Mouse (Mus musculus): ENCODE data around the gene Miga2. TPM values are rescaled to one million over a fixed set of nuclear protein-coding genes. Genes with fewer than 3 reads are reported as not detected.
A peak's percentile ranks its signal among the peaks of the same experiment; 100 is the strongest.

Gene Miga2
- polyA plus RNA-seq, 1 experiment from 2014 or later, result 28.9 TPM

- Histone ChIP-seq H3K4me1 (ENCODE audit: control insufficient read depth, insufficient read depth, low read length) (0 out of 2 replicates have a peak, but pooled peaks cover 9% of the 10 kb centered on the region), H3K27ac (ENCODE audit: low read depth, low read length) (peak overlapping the region; percentile 71), H3K4me3 (ENCODE audit: low read depth, low read length) (no peak overlapping the region), H3K4me2 (ENCODE audit: low read depth, low read length) (no peak overlapping the region), H3K9me3 (ENCODE audit: control insufficient read depth, low read length) (no peaks in the 10 kb centered on the region), H3K27me3 (ENCODE audit: control insufficient read depth, insufficient read depth, low read length) (no peaks in the 10 kb centered on the region), H3K36me3 (ENCODE audit: control insufficient read depth, insufficient read depth, low read length) (peaks cover 43% of the 10 kb centered on the region), H3K9ac (replicated peaks; ENCODE audit: low read depth, low read length) (peak overlapping the region; percentile 32; the same call in 1 of the 2 replicates)
- ATAC-seq (ENCODE audit: low read depth), result 0 out of 2 replicates have a peak, but pooled peaks have one; percentile 47
- WGBS, result 21% methylated on average over 20 of the region's 20 CpGs
Measured at GRCm38 (mm10) chr2:30399191-30400171, 35.4 kb downstream of the Miga2 start.

- Histone ChIP-seq H3K4me1 (ENCODE audit: control insufficient read depth, insufficient read depth, low read length) (0 out of 2 replicates have a peak, but pooled peaks cover 9% of the 10 kb centered on the region), H3K4me2 (ENCODE audit: low read depth, low read length) (no peak overlapping the region), H3K27ac (ENCODE audit: low read depth, low read length) (no peak overlapping the region), H3K9me3 (ENCODE audit: control insufficient read depth, low read length) (no peaks in the 10 kb centered on the region), H3K4me3 (ENCODE audit: low read depth, low read length) (no peak overlapping the region), H3K9ac (replicated peaks; ENCODE audit: low read depth, low read length) (no peak overlapping the region), H3K36me3 (ENCODE audit: control insufficient read depth, insufficient read depth, low read length) (peaks cover 52% of the 10 kb centered on the region), H3K27me3 (ENCODE audit: control insufficient read depth, insufficient read depth, low read length) (no peaks in the 10 kb centered on the region)
- 90% methylated on average over 1 of the region's 1 CpGs for WGBS
- ATAC-seq (ENCODE audit: low read depth), result no peak
Measured at GRCm38 (mm10) chr2:30401581-30401980, 37.5 kb downstream of the Miga2 start.

DNA sequence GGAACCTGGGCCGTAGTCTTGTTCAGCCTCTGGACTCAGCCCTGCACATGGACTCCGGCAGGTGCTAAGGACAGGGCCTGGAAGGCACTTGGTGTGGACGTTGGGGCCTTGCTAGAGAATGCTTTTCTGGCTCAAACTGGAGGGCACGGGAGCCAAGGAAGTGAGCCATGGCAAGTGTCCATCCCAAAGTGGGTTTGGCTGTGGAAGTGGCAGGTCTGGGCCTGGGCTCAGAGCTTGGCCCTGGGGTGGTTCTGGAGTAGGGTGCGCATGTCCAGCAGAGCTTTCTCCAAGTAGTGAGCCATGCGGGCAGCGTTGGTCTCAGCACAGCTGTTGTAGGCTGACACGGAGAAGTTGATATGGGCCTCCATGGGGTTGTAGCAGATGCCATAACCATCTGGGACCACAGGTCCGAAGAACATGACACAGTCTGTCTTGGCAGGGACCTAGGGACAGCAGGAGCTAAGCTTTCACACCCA is 38.4 kb downstream of the Miga2 start:
- Histone ChIP-seq H3K27me3 (ENCODE audit: control insufficient read depth, insufficient read depth, low read length) (no peaks in the 10 kb centered on the region), H3K9ac (replicated peaks; ENCODE audit: low read depth, low read length) (no peak overlapping the region), H3K4me1 (ENCODE audit: control insufficient read depth, insufficient read depth, low read length) (0 out of 2 replicates have a peak, but pooled peaks cover 9% of the 10 kb centered on the region), H3K9me3 (ENCODE audit: control insufficient read depth, low read length) (no peaks in the 10 kb centered on the region), H3K27ac (ENCODE audit: low read depth, low read length) (no peak overlapping the region), H3K4me3 (ENCODE audit: low read depth, low read length) (no peak overlapping the region), H3K4me2 (ENCODE audit: low read depth, low read length) (no peak overlapping the region), H3K36me3 (ENCODE audit: control insufficient read depth, insufficient read depth, low read length) (peaks cover 54% of the 10 kb centered on the region)
- ATAC-seq (ENCODE audit: low read depth), result no peak
- WGBS, result 84% methylated on average over 9 of the region's 9 CpGs

DNA sequence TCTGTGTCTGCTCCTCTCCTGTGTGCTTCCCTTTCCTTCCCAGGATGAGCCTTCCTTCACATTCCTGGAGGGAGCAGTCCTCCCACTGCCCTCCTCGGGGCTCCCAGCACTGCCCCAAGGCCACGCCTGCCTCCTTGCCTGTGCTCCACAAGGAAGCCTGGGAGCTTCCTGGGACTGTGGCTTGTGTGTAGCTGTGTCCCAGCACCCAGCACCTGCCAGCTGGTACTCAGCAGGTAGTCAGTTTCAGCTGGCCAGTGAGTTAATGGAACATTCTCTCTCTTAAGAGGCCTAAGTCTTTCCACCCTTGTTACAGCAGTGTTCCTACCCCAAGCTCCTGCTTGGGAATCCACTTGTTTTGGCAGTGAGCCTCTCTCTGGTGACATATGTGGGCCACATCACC is 38.8 kb downstream of the Miga2 start:
- Histone ChIP-seq H3K36me3 (ENCODE audit: control insufficient read depth, insufficient read depth, low read length) (peaks cover 58% of the 10 kb centered on the region), H3K9me3 (ENCODE audit: control insufficient read depth, low read length) (no peaks in the 10 kb centered on the region), H3K27me3 (ENCODE audit: control insufficient read depth, insufficient read depth, low read length) (no peaks in the 10 kb centered on the region), H3K4me1 (ENCODE audit: control insufficient read depth, insufficient read depth, low read length) (0 out of 2 replicates have a peak, but pooled peaks cover 9% of the 10 kb centered on the region), H3K9ac (replicated peaks; ENCODE audit: low read depth, low read length) (no peak overlapping the region), H3K4me3 (ENCODE audit: low read depth, low read length) (no peak overlapping the region), H3K27ac (ENCODE audit: low read depth, low read length) (no peak overlapping the region), H3K4me2 (ENCODE audit: low read depth, low read length) (no peak overlapping the region)
- 74% methylated on average over 2 of the region's 2 CpGs for WGBS
- ATAC-seq (ENCODE audit: low read depth), result no peak

DNA sequence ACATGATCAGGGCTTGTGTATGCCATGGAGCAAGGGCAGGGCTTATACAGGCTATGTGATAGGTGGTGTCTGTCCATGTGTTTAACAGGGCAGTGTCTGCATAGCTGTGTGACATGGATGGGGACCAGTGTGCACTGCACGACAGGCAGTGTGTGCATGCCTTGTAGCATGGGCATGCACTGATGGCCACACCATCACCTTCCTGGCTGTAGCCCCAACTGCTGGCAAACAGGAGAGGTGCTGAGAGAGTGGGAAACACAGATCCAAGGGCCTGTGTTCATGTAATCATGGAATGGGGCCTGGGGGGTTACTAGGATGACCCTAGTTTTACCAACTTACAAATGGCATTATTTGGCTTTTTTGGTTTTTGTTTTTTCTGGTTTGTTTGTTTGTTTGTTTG is 39.8 kb downstream of the Miga2 start:
- 0 out of 2 replicates have a peak, but pooled peaks cover 9% of the 10 kb centered on the region for H3K4me1 ChIP-seq (ENCODE audit: control insufficient read depth, insufficient read depth, low read length)
- no peak overlapping the region for H3K4me3 ChIP-seq (ENCODE audit: low read depth, low read length)
- H3K36me3 ChIP-seq (ENCODE audit: control insufficient read depth, insufficient read depth, low read length), result peaks cover 61% of the 10 kb centered on the region
- H3K27me3 ChIP-seq (ENCODE audit: control insufficient read depth, insufficient read depth, low read length), result no peaks in the 10 kb centered on the region
- ATAC-seq (ENCODE audit: low read depth), result no peak
- H3K27ac ChIP-seq (ENCODE audit: low read depth, low read length), result no peak overlapping the region
- H3K4me2 ChIP-seq (ENCODE audit: low read depth, low read length), result no peak overlapping the region
- no peak overlapping the region for H3K9ac ChIP-seq (replicated peaks; ENCODE audit: low read depth, low read length)
- no peaks in the 10 kb centered on the region for H3K9me3 ChIP-seq (ENCODE audit: control insufficient read depth, low read length)
- WGBS, result 76% methylated on average over 1 of the region's 1 CpGs

DNA sequence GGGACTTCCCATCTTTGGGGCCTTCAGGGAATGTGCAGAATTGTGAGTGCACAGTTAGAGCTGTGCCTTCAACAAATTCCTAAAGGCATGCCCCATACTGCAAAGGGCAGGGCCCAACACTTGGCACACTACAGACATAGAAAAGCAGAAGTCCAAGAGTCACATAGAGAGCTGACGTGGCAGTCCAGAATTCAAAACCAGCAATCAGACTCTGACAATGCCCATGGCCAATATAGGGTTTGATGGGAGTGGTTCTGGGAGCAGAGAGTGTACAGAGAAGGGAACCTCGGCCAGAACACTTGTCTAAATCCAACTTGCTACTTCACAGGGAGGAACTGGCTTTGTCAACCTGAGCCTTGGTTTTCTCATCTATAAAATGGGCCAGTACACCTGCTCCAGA is 43.2 kb downstream of the Miga2 start:
- Histone ChIP-seq H3K36me3 (ENCODE audit: control insufficient read depth, insufficient read depth, low read length) (peaks cover 57% of the 10 kb centered on the region), H3K4me2 (ENCODE audit: low read depth, low read length) (no peak overlapping the region), H3K9ac (replicated peaks; ENCODE audit: low read depth, low read length) (no peak overlapping the region), H3K9me3 (ENCODE audit: control insufficient read depth, low read length) (no peaks in the 10 kb centered on the region), H3K4me1 (ENCODE audit: control insufficient read depth, insufficient read depth, low read length) (no peaks in the 10 kb centered on the region), H3K27ac (ENCODE audit: low read depth, low read length) (no peak overlapping the region), H3K27me3 (ENCODE audit: control insufficient read depth, insufficient read depth, low read length) (no peaks in the 10 kb centered on the region), H3K4me3 (ENCODE audit: low read depth, low read length) (no peak overlapping the region)
- no peak for ATAC-seq (ENCODE audit: low read depth)
- 84% methylated on average over 2 of the region's 2 CpGs for WGBS

GRCm38 (mm10) chr2:30407778-30408177 is 43.7 kb downstream of the Miga2 start:
- 91% methylated on average over 10 of the region's 10 CpGs for WGBS
- no peaks in the 10 kb centered on the region for H3K4me1 ChIP-seq (ENCODE audit: control insufficient read depth, insufficient read depth, low read length)
- H3K36me3 ChIP-seq (ENCODE audit: control insufficient read depth, insufficient read depth, low read length), result peaks cover 59% of the 10 kb centered on the region
- no peak overlapping the region for H3K4me2 ChIP-seq (ENCODE audit: low read depth, low read length)
- no peaks in the 10 kb centered on the region for H3K27me3 ChIP-seq (ENCODE audit: control insufficient read depth, insufficient read depth, low read length)
- no peaks in the 10 kb centered on the region for H3K9me3 ChIP-seq (ENCODE audit: control insufficient read depth, low read length)
- no peak overlapping the region for H3K9ac ChIP-seq (replicated peaks; ENCODE audit: low read depth, low read length)
- H3K27ac ChIP-seq (ENCODE audit: low read depth, low read length), result no peak overlapping the region
- H3K4me3 ChIP-seq (ENCODE audit: low read depth, low read length), result no peak overlapping the region
- ATAC-seq (ENCODE audit: low read depth), result no peak

- Histone ChIP-seq H3K27me3 (ENCODE audit: control insufficient read depth, insufficient read depth, low read length) (no peaks in the 10 kb centered on the region), H3K9ac (replicated peaks; ENCODE audit: low read depth, low read length) (no peak overlapping the region), H3K36me3 (ENCODE audit: control insufficient read depth, insufficient read depth, low read length) (peaks cover 54% of the 10 kb centered on the region), H3K4me3 (ENCODE audit: low read depth, low read length) (no peak overlapping the region), H3K4me2 (ENCODE audit: low read depth, low read length) (no peak overlapping the region), H3K4me1 (ENCODE audit: control insufficient read depth, insufficient read depth, low read length) (no peaks in the 10 kb centered on the region), H3K9me3 (ENCODE audit: control insufficient read depth, low read length) (no peaks in the 10 kb centered on the region), H3K27ac (ENCODE audit: low read depth, low read length) (no peak overlapping the region)
- 90% methylated on average over 8 of the region's 8 CpGs for WGBS
- no peak for ATAC-seq (ENCODE audit: low read depth)
Measured at GRCm38 (mm10) chr2:30408452-30409100, 44.5 kb downstream of the Miga2 start.

Measured in neural tube, embryonic 14.5 days (tissue).